Mouse (Mus musculus): ENCODE data around the gene Mettl9. TPM values are rescaled to one million over a fixed set of nuclear protein-coding genes. Genes with fewer than 3 reads are reported as not detected.

Mettl9 gene
- 50.9 and 59.3 TPM in 2 replicates for polyA plus RNA-seq (2015; fragmentation: Nextera tagmentation; extraction: Ambion mirVana)

DNA sequence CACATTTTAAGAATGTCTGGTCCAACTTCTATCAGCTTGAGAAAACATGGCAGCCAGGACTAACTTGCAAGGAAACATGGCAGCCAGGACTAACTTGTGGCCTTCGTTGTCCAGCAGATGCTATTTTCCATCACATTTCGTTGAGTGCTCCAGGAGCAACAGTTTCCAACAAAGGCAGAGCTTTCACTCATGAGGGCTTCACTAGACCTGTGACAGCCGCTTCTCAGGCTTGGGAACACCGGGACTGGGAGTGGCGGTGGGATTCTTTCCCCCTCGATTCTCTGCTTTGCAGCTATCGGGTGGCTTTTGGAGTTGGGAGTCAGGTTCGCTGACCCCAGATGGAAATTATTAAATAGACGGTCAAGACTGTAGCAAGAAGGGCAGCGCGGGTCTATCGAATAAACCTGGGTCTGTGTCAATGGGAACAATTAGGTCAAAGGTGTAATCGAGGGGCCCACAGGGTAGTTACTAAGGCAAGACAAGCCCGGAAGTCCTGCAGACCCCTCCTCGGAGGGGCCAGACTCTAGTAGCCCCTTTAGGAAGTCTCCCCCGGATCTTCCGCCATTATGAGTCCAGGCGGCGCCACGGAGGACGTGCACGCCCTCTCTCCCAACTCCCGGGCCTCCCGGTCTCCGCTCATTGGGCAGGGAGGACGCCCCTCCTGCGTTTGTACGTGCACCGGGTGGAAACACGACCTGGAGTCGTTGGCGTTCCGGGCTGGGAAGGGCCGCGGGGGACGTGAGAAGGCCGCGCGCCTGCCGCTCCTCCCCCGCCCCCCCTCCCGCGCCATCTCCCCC, at the start of gene Mettl9:
Mettl9 (plus strand) TSS at position 590 of the 797 bp plus-strand sequence.
- Histone ChIP-seq H3K4me2 (peak within 1 kb of the TSS; percentile 86), H3K36me3 (no peaks in the 10 kb centered on the region), H3K4me1 (replicated peaks) (peaks cover 30% of the 10 kb centered on the region), H3K9ac (peak within 1 kb of the TSS; percentile 98), H3K4me3 (replicated peaks) (peak within 1 kb of the TSS; percentile 96), H3K27me3 (peaks cover 17% of the 10 kb centered on the region), H3K9me3 (replicated peaks) (no peaks in the 10 kb centered on the region), H3K27ac (peak within 1 kb of the TSS; percentile 86)
- WGBS (ENCODE audit: insufficient replicate concordance): 3% methylated on average over 42 of the region's 43 CpGs
- peak; percentile 96 for ATAC-seq (ENCODE audit: low read depth)
- peak; percentile 85 for DNase-seq

DNA sequence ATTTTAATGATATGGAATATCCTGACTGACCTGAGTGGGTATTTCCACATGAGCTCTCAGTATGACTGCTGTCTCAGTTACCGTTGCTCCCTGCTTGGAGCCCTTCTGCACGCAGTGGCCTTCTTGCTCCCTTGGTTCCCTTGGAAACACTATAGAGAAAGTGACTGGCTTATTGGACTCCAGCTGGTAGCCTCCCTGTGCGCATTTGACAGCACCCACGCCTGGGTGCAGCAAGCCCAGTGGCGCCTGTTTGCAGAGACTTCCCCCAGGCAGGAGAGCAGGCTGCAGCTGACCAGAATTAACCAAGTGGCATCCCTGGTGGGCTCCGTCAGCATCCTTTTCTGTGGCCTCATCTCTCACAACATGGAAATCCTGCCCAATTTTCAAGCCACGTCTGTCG, 43.1 kb upstream of the Mettl9 start:
- Histone ChIP-seq H3K36me3 (no peaks in the 10 kb centered on the region), H3K9ac (no peak overlapping the region), H3K27ac (no peak overlapping the region), H3K4me2 (no peak overlapping the region), H3K27me3 (0 out of 2 replicates have a peak, but pooled peaks cover 8% of the 10 kb centered on the region), H3K9me3 (replicated peaks) (peaks cover 3% of the 10 kb centered on the region; the same call in 1 of the 2 replicates), H3K4me3 (replicated peaks) (no peak overlapping the region), H3K4me1 (replicated peaks) (no peaks in the 10 kb centered on the region)
- DNase-seq: no peak
- no peak for ATAC-seq (ENCODE audit: low read depth)
- WGBS (ENCODE audit: insufficient replicate concordance): 74% methylated on average over 8 of the region's 8 CpGs

DNA sequence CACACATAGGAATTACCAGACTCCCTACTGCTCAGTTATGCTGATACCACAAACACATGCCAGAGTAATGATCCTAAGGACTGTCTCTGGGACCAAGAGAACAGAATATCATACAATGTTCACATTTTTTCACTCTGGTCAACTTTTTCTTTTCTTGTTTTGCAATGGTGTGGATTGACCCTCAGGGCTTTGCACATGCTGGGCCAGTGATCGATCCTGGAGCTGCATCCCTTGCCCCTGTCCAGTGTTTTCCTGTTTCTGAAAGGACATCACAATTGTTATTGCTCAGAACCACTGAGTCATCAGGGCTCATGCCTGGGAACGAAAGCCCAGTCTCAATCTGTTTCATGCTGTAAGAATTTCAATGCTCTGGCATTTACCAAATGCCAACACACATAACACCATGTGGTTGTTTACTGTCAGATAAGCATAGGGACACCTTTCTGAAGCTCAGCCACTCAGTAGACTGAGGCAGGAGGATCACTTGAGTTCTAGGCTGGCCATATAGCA, 35.2 kb upstream of the Mettl9 start:
- H3K27me3 ChIP-seq: no peaks in the 10 kb centered on the region
- H3K27ac ChIP-seq: no peak overlapping the region
- H3K9me3 ChIP-seq (replicated peaks): no peaks in the 10 kb centered on the region
- DNase-seq (no peak), ATAC-seq (ENCODE audit: low read depth) (no peak)
- H3K4me1 ChIP-seq (replicated peaks): no peaks in the 10 kb centered on the region
- no peaks in the 10 kb centered on the region for H3K36me3 ChIP-seq
- no peak overlapping the region for H3K4me2 ChIP-seq
- no peak overlapping the region for H3K4me3 ChIP-seq (replicated peaks)
- H3K9ac ChIP-seq: no peak overlapping the region
- WGBS (ENCODE audit: insufficient replicate concordance): 62% methylated on average over 2 of the region's 2 CpGs

DNA sequence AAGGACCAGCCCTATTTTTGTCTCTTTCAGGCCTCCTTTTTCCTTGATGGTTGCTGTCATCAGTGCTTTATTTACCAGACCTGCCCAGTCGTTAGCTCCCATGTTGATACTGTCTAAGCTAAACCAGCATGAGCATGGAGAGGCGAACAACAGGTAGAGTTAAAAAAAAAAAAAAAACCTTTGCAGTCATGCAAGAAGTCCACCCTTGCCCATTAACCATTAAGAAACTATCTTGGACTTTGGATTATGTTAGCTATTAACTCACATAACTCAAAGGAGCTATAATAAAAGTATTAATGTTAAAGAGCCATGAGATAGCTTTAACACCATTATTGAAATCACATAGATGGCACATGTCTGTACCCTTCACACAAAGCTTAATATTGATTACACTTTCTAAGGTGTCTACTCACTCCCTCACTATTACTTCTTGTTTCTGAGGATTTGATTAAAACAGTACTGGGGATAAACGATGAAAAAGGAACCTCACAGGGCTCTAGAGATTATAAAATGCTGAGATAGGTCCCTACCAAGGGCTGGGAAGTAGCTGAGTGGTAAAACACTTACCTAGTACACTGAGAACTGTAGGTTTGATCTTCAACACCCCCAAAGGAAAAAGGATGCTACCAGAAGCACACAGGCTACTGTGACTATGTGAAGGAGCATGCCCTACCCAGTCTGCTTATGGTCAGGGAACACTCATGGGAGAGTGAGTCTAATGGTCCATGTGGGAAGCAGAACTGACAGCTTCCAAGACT, 34.0 kb upstream of the Mettl9 start:
- WGBS (ENCODE audit: insufficient replicate concordance): 60% methylated on average over 3 of the region's 3 CpGs

DNA sequence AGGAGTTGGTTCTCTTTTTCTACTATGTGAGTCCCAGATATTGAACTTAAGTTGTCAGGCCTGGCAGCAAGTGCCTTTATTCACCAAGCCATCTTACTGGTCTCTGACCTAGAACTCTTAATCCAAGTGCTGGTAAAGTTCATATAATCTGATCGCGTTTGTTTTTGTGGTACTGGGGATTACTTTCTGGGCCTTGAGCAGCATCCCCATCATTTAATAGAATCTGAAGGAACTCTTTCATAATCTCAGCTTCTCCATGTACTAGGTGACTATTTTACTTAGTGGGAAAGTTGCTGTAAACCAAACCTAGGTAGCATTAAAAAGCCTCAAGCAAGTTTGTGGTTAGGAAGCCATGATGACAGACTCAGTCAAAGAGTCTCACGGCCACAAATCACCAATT, 32.4 kb upstream of the Mettl9 start:
- Histone ChIP-seq H3K9ac (no peak overlapping the region), H3K4me1 (replicated peaks) (no peaks in the 10 kb centered on the region), H3K4me3 (replicated peaks) (no peak overlapping the region), H3K27me3 (no peaks in the 10 kb centered on the region), H3K36me3 (no peaks in the 10 kb centered on the region), H3K9me3 (replicated peaks) (no peaks in the 10 kb centered on the region), H3K4me2 (no peak overlapping the region), H3K27ac (no peak overlapping the region)
- ATAC-seq (ENCODE audit: low read depth) (no peak), DNase-seq (no peak)
- 66% methylated on average over 3 of the region's 3 CpGs for WGBS (ENCODE audit: insufficient replicate concordance)

More for the DNA sequence above, 34.0 kb upstream of the Mettl9 start:
- no peak overlapping the region for H3K4me2 ChIP-seq
- DNase-seq (no peak), ATAC-seq (ENCODE audit: low read depth) (no peak)
- H3K9me3 ChIP-seq (replicated peaks): no peaks in the 10 kb centered on the region
- no peaks in the 10 kb centered on the region for H3K4me1 ChIP-seq (replicated peaks)
- H3K36me3 ChIP-seq: no peaks in the 10 kb centered on the region
- H3K27ac ChIP-seq: no peak overlapping the region
- no peak overlapping the region for H3K4me3 ChIP-seq (replicated peaks)
- no peaks in the 10 kb centered on the region for H3K27me3 ChIP-seq
- no peak overlapping the region for H3K9ac ChIP-seq

DNA sequence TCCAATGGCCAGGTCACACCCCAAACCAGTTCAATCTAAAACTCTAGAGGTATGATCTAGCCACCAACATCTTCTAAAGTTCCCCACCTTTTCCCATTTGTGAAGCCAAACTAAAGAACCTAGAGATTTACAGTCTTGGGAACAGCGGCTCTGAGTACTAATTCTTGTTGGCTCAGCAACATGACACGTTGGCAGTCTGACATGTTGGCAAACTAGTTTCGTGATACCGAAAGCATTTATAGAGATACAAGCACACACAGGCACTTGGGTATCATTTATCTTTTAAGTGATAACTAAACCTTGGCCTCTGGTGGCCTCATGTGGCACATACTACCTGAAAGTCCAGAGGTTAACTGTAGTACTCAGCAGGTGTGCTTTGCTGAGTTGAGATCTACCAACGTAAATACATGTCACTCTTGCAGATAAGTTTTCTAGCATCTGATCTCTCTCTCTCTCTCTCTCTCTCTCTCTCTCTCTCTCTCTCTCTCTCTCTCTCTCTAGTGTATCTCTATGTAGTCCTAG, 31.8 kb upstream of the Mettl9 start:
- no peak for DNase-seq
- no peaks in the 10 kb centered on the region for H3K4me1 ChIP-seq (replicated peaks)
- no peak overlapping the region for H3K27ac ChIP-seq
- no peaks in the 10 kb centered on the region for H3K9me3 ChIP-seq (replicated peaks)
- no peak overlapping the region for H3K4me3 ChIP-seq (replicated peaks)
- H3K9ac ChIP-seq: no peak overlapping the region
- H3K4me2 ChIP-seq: no peak overlapping the region
- 73% methylated on average over 5 of the region's 5 CpGs for WGBS (ENCODE audit: insufficient replicate concordance)
- no peak for ATAC-seq (ENCODE audit: low read depth)
- no peaks in the 10 kb centered on the region for H3K36me3 ChIP-seq
- H3K27me3 ChIP-seq: no peaks in the 10 kb centered on the region

DNA sequence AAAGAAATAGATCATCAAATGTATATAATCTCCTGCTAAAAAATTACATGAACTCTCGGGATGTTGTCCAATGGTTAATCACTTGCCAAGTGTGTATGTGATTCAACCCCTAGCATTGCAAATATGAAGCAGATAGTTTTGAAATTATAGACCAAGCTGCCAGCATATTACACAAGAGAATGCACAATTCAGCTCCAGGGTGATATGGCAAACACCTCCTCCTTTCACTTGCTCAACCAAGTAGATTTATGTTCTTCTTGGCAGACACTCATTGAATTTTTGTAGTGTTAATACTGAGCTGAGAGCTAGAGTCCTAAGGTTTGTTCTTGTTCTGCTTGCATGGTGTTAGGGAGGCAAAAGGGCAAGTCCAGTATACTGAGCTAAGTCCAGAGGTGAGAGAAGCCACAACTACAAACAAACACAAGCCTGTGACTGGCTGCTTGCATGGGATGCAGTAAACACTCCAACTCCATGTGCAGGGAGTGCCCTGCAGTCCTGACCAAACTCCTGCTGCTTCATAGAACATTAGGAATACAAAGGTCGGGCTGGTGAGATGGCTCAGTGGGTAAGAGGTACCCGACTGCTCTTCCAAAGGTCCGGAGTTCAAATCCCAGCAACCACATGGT, 30.3 kb upstream of the Mettl9 start:
- WGBS (ENCODE audit: insufficient replicate concordance): 62% methylated on average over 4 of the region's 4 CpGs
- H3K27ac ChIP-seq: no peak overlapping the region
- DNase-seq: no peak
- no peak overlapping the region for H3K4me3 ChIP-seq (replicated peaks)
- ATAC-seq (ENCODE audit: low read depth): no peak
- H3K9ac ChIP-seq: no peak overlapping the region
- H3K9me3 ChIP-seq (replicated peaks): no peaks in the 10 kb centered on the region
- H3K36me3 ChIP-seq: no peaks in the 10 kb centered on the region
- H3K27me3 ChIP-seq: no peaks in the 10 kb centered on the region
- H3K4me1 ChIP-seq (replicated peaks): no peaks in the 10 kb centered on the region
- H3K4me2 ChIP-seq: no peak overlapping the region

DNA sequence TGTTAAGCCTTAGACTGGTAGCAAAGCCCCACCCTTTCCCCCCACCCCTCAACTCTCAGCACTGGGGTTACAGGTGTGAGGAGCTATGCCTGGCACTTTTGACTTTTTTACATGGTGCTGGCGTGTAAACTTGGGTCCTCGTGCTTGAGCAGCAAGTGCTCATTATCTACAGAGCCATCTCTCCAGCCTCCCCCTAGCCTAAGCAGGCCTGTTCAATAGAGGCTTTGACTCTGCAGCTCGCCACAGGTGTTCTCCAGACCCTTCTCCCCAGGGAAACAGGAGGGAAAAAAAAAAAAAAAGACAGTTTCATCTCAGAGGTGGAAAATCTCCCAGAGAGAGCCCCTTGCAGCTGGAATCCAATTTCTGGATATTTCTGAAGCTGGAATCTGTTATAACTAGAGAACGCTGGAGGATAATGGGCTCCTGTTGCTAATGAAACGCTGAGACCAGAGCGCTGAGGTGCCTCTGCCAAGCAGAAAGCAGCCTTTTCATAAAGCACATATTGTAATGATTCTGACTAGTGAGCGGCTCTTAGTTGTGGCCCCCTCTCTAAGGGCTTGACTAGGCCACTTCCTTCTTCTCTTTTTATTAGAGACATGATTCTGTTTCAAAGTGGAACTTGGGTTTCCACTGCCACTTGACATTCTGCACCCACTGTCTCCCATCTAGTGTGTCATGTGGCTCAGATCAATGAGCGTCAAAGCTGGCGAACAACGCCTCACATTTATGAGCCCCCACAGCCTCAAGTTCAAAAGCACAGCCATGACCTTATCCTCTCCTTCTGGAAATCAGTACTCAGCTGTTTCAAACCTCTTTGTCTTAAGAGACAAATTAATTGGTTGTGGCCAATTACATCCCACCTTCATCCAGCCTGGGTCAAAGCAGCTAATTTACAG, 22.2 kb upstream of the Mettl9 start:
- WGBS (ENCODE audit: insufficient replicate concordance): 67% methylated on average over 10 of the region's 10 CpGs
- DNase-seq: no peak

DNA sequence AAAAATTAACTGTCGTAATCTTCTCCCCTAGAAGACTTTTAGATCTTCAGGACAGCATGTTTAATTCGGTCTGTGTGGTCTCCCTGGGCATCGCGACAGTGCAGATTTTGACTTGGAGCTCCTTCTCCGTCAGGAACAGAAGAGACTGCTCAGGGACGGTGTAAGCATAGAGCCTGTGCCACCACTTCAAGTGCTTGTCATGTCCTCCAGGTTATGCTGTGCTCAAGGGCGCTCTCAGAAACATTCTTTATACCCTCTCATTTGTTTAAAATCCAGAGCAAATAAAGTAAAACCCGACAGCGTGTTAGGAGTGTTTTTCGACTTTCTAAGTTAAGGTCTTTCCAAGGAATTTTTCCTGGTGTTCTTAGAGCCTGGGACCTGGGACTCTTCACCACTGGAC, 19.8 kb upstream of the Mettl9 start:
- Histone ChIP-seq H3K27ac (no peak overlapping the region), H3K4me3 (replicated peaks) (no peak overlapping the region), H3K9ac (no peak overlapping the region), H3K27me3 (peaks cover 6% of the 10 kb centered on the region; the same call in 1 of the 2 replicates), H3K4me2 (no peak overlapping the region), H3K4me1 (replicated peaks) (no peaks in the 10 kb centered on the region), H3K36me3 (no peaks in the 10 kb centered on the region), H3K9me3 (replicated peaks) (no peaks in the 10 kb centered on the region)
- ATAC-seq (ENCODE audit: low read depth): no peak
- WGBS (ENCODE audit: insufficient replicate concordance): 68% methylated on average over 10 of the region's 10 CpGs
- DNase-seq: no peak

More for the DNA sequence above, 22.2 kb upstream of the Mettl9 start:
- Histone ChIP-seq H3K27ac (no peak overlapping the region), H3K4me1 (replicated peaks) (no peaks in the 10 kb centered on the region), H3K4me2 (no peak overlapping the region), H3K4me3 (replicated peaks) (no peak overlapping the region), H3K9ac (no peak overlapping the region), H3K36me3 (no peaks in the 10 kb centered on the region), H3K27me3 (peaks cover 6% of the 10 kb centered on the region; the same call in 1 of the 2 replicates), H3K9me3 (replicated peaks) (no peaks in the 10 kb centered on the region)
- no peak for ATAC-seq (ENCODE audit: low read depth)

DNA sequence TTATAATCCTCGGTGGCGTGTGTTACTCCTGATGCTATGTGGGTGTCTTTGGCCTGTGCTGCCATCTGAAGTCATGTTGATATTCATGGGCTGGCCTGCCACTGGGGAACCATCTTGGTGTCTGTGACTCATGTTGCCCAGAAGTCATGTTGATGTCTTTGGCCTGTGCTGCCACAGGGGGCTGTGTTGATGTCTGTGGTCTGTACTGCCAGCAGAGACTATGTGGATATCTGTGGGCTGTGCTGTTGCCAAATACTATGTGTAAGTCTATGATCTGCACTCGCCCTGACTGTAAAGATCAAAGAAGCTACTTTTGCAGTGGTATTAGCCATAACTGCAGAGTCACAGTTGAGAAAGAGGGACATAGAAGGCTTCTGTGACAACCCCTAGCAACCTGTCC, 15.5 kb upstream of the Mettl9 start:
- H3K9me3 ChIP-seq (replicated peaks): no peaks in the 10 kb centered on the region
- H3K36me3 ChIP-seq: no peaks in the 10 kb centered on the region
- H3K27me3 ChIP-seq: peaks cover 6% of the 10 kb centered on the region; the same call in 1 of the 2 replicates
- H3K27ac ChIP-seq: no peak overlapping the region
- ATAC-seq (ENCODE audit: low read depth) (no peak), DNase-seq (no peak)
- H3K9ac ChIP-seq: no peak overlapping the region
- H3K4me3 ChIP-seq (replicated peaks): no peak overlapping the region
- H3K4me2 ChIP-seq: no peak overlapping the region
- H3K4me1 ChIP-seq (replicated peaks): no peaks in the 10 kb centered on the region
- WGBS (ENCODE audit: insufficient replicate concordance): 67% methylated on average over 3 of the region's 3 CpGs

Measured in liver, embryonic 13.5 days (tissue).